Mouse (Mus musculus): ENCODE measurements at regions not wholly inside any gene's neighbourhood (a gene's known extent, or its start where the extent isn't known, plus 50 kb on each side); places are given as distances from the start of the nearest gene placed in this dataset.

DNA sequence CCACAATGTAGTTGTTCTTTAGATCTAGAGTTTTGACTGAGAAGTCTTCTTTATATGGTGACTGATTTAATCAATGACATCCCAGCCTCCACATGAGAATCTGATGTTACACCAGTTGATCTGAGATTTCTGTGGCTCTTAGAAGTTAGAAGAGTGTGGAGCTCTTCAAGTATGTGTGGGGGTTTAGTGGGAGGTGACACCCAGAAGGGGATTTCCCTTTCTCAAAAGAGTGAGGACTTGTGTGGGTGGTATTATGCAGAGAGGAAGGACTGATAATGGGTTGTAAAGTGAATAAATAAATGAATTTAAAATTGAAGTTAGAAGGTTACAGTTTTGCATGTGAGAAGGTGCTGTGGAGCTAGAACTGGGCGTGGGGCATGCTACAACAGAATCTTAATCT, 439.7 kb upstream of the 4930452B06Rik start:
- TF ChIP-seq CTCF (conservative IDR thresholded peaks at IDR 0.05): no peak
- no peak overlapping the region for H3K27ac ChIP-seq
- DNase-seq (ENCODE audit: low spot score in 2 of 2): no peak
- no peak overlapping the region for H3K4me3 ChIP-seq

DNA sequence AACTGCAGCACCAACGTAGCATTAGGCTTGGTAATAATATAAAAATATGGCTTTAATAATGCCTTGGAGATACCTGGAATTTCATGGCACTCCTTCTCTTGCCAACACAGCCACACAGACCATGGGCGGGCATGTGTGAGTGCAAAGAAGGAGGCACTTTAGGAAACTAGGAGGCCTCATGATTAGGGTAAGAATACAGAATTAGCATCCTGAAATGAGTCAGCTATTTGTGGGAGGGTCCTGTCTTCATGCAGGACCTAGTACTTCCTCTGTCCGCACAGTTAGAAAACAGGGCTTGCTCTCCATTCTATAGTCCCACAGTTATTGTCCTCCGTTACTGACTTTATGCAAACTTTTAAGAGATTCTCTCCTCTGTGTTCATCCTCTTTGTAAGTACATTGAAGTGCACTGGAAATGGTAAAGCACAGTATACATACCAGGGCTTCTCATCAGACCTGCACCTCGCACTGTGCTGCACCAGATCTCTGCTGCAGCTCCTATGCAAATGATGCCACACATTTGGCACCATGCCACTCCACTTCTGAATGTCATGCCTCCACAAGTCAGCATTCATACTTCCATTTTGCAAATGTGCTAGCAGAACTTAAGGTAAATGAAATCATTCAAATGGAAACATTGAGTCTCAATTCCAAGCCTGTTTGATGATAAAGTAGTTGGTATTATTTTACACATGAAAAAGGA, 423.7 kb upstream of the 4930452B06Rik start:
- Histone ChIP-seq H3K27ac (no peak overlapping the region), H3K4me3 (no peak overlapping the region)
- no peak for TF ChIP-seq CTCF (conservative IDR thresholded peaks at IDR 0.05)
- no peak for DNase-seq (ENCODE audit: low spot score in 2 of 2)

DNA sequence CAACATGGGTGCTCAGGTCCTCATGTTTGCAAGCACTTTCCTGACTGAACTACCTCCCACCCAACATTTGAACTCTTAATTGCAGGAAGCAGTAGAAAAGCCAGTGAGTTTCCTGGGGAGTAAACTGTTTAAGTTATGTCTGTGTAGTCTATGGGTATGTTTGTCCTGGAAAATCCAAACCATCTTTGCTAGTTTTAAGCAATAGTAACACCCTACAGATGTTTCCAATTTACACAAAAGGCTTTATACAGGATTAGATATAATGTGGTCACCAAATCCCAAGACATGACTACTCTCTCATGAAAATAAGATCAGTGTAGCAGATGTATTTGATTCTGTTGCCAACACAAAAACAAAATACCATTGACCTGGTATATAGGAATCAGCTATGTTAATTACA, 421.1 kb upstream of the 4930452B06Rik start:
- H3K4me3 ChIP-seq: no peak overlapping the region
- no peak overlapping the region for H3K27ac ChIP-seq
- no peak for TF ChIP-seq CTCF (conservative IDR thresholded peaks at IDR 0.05)
- no peak for DNase-seq (ENCODE audit: low spot score in 2 of 2)

DNA sequence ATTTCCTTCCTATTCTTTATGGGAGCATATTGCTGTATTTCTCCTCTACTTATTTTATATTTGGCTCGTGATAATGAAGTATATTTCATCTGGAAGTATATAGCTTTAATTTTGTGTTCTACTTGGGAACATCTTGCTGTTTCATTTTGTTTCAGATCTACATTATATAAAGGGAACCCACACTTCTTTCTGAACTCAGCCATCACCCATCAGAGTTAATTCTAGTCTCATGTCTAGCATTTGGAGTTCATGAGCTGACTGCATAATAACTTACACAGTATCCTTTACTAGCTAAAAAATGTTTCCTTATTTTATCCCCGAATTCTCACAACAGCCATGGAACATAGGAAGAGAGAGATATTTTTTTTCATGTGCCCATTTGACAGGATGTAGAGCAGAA, 413.6 kb upstream of the 4930452B06Rik start:
- no peak for TF ChIP-seq CTCF (conservative IDR thresholded peaks at IDR 0.05)
- no peak overlapping the region for H3K4me3 ChIP-seq
- no peak for DNase-seq (ENCODE audit: low spot score in 2 of 2)
- H3K27ac ChIP-seq: no peak overlapping the region

DNA sequence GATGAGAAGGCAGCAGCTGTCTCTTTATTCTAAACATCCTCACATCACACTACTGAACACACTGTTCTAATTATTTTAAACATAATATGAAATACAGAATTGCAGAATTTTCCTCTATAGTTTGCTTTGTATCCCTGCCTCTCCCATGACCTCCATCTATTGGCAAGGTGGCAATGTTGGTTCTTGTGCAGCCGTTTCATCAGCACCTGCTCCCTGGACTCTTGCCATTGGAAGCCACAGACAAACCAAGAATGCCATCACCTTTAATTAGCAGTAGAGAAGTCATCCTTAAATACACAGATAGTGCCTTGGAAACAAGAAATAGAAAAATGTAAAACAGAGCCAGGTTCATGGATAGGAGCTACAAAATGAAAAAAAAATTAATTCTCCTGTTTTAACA, 413.0 kb upstream of the 4930452B06Rik start:
- DNase-seq (ENCODE audit: low spot score in 2 of 2): no peak
- no peak for TF ChIP-seq CTCF (conservative IDR thresholded peaks at IDR 0.05)
- Histone ChIP-seq H3K4me3 (no peak overlapping the region), H3K27ac (no peak overlapping the region)

DNA sequence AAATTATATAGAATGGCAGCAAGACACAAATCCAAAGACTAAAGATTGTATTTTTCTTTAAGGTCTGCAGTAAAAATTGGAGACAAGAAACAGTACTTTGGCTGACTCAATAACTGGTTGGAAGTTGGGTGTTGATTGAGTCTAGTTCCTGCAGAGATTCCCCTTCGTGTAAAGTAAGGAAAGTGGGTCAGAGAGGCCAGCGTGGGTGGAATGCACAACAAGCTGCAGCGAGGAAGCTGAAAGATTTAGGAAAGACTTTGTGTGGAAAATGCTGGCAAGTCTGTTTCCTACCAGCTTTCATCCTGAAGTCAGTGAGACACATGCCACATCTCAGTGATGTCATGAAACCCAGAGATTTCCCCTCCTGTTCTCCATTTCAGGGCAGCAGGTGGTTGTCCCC, 405.1 kb upstream of the 4930452B06Rik start:
- no peak for TF ChIP-seq CTCF (conservative IDR thresholded peaks at IDR 0.05)
- Histone ChIP-seq H3K27ac (no peak overlapping the region), H3K4me3 (no peak overlapping the region)
- DNase-seq (ENCODE audit: low spot score in 2 of 2): peak in 1 of 2 experiments; percentile 13

DNA sequence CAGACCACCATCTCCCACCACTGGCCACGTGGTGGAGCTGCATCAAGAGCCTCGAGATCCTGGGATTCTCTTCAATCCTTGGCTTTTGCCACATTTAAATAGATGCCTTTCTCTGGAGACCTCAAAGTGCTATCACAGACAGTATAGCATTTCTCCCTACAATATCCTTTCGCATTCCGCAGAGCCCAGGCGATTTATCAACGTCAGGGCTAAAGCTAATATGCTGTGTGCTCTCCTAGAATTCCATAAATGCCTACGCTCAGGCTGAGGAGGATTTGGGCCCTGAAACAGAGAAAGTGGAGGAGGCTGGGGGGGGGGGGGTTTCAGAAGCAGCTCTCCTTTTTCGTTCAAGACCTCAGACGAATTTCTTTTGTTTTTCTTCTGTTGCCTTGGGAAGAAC, 394.0 kb upstream of the 4930452B06Rik start:
- Histone ChIP-seq H3K4me3 (no peak overlapping the region), H3K27ac (no peak overlapping the region)
- TF ChIP-seq CTCF (conservative IDR thresholded peaks at IDR 0.05): no peak
- DNase-seq (ENCODE audit: low spot score in 2 of 2): no peak

DNA sequence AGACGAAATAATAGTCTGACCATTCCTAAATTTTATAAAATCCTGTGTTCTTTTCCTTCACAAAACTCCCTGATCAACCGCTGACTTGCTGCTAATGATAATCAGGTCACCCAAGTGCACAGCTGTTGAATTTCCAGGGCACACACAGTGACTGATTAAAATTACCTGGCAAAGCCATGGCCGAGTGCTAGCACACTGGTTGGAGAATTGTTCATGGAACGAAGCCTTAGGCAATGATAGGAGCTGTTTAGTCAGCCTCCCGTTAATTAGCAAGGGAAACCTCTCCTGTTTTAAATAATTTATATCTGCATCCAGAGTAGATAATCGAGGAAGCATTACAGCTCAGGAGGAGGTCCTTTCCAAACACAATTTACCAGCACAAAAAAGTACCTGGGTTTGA, 362.8 kb upstream of the 4930452B06Rik start:
- Histone ChIP-seq H3K27ac (no peak overlapping the region), H3K4me3 (no peak overlapping the region)
- no peak for TF ChIP-seq CTCF (conservative IDR thresholded peaks at IDR 0.05)
- DNase-seq (ENCODE audit: low spot score in 2 of 2): no peak

DNA sequence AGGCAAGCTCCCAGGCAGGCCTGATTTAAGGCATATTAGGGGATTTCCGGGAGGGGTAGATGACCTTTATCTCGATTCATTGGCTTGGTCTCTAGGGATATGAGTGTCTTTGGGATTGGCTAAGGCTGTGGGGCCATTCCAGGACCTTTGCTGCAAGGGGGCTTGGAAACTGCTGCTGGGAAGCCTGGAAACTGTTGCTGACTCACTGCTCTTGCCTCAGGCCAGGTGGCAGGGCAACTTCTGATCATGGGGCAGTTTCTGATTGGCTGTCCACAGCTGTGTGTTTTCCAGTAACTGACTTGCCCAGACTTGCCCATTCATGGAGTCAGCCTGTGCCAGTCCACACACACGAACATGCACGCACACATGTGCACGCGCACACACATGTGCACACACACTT, 349.8 kb upstream of the 4930452B06Rik start:
- TF ChIP-seq CTCF (conservative IDR thresholded peaks at IDR 0.05): no peak
- Histone ChIP-seq H3K4me3 (no peak overlapping the region), H3K27ac (no peak overlapping the region)
- DNase-seq (ENCODE audit: low spot score in 2 of 2): no peak

DNA sequence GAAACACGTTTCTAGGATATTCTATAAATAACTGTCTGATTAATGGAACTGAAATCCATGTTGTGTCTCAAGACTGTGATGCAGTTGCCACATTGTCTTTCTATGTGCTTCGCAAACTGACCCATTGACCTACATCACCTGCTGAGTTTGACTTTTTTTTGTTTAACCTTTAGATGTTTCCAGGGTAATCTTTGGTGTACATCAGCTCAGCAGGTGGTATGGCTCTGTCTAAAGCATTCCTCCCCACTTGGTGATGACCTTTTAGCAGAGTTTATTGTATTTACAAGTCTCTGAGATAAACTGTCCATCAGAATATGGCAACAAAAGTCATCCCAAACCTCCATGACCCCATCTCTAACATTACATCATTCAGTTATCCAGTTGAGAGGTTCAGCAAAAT, 337.0 kb upstream of the 4930452B06Rik start:
- no peak for DNase-seq (ENCODE audit: low spot score in 2 of 2)
- Histone ChIP-seq H3K4me3 (no peak overlapping the region), H3K27ac (no peak overlapping the region)
- no peak for TF ChIP-seq CTCF (conservative IDR thresholded peaks at IDR 0.05)

DNA sequence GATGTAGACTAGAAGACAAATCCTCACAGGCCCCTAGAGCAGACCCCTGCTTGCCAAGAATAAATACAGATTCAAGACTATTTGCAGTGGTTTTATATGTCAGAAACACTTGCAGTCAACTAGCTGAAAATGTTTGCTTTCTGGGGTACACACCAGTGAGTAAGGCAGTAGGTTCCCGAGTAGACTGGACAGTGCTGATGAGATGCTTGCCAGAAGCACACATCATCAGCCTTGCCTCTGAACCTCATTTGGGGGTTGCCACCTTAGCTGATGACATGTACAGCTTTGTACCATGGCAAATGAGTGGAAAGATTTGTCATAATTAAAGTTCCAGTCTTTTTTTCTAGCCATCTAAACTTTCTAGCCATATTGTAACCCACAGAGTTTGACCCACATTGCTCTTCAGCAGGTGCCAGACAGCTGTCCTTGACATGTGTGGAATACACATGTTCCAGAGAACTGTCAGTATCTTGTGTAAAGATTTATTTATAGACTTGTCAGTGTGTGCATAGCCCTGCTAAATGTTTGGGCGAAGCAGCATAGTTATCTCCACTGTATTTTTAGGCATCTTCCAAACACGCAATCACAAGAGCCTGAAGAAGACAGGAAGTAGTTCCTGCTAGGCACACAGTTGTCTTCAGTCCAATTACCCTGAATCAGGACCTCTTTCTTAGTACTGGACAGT, 334.5 kb upstream of the 4930452B06Rik start:
- no peak for TF ChIP-seq CTCF (conservative IDR thresholded peaks at IDR 0.05)
- DNase-seq (ENCODE audit: low spot score in 2 of 2): no peak
- Histone ChIP-seq H3K4me3 (no peak overlapping the region), H3K27ac (no peak overlapping the region)

DNA sequence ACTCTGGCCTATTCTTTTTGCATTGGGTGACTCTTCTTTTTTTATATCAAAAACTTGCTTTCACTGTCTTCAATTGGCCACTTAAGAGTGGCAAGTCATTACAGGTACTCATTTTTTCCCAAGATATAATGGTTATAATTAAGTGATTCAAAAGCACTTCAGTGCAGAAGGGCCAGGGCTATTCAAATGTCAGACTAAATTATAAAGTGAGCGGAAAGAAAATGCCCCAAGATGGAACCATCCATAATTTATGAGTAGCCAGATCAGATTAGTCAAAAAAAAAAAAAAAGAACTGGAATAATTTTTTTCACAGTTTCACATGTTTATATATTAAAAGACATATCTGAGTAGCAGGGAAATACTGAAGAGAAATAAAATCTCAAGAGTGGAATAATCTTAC, 333.8 kb upstream of the 4930452B06Rik start:
- Histone ChIP-seq H3K27ac (no peak overlapping the region), H3K4me3 (no peak overlapping the region)
- no peak for TF ChIP-seq CTCF (conservative IDR thresholded peaks at IDR 0.05)
- DNase-seq (ENCODE audit: low spot score in 2 of 2): no peak

DNA sequence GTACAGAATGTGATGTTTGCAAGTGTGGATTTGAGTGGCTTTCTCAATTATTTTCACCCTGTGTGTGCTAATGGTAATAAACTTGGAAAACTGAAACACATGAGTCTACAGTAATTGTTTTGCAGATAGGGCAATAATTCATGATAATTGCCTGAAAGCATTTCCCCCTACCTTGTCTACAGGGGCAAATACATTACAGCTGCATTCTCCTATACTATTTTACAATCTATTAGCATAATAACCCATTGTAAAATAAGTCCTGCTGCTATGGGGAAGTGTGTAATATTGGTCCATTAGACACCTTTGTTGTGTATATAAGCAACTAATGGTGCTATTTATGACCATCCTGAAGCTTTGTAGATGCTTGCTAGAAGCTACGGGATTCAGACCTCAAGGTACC, 327.4 kb upstream of the 4930452B06Rik start:
- TF ChIP-seq CTCF (conservative IDR thresholded peaks at IDR 0.05): no peak
- Histone ChIP-seq H3K4me3 (no peak overlapping the region), H3K27ac (no peak overlapping the region)
- DNase-seq (ENCODE audit: low spot score in 2 of 2): no peak

All from layer of hippocampus, adult 2 months (tissue).